Mouse (Mus musculus) naive thymus-derived CD4-positive, alpha-beta T cell, adult 2 months (primary cell): ENCODE measurements around the gene Foxl2.

Source experiments
- DNase-seq: peaks from one replicate; pipeline ENCODE4 v3.0.0-alpha.2; 2011; ENCODE audit warnings: low read depth

Gene Foxl2

GRCm38 (mm10) chr9:98955103-98955715 is at the start of gene Foxl2:
Gene Foxl2, plus strand, starts transcription at chr9:98955288.
- no peak for DNase-seq

DNA sequence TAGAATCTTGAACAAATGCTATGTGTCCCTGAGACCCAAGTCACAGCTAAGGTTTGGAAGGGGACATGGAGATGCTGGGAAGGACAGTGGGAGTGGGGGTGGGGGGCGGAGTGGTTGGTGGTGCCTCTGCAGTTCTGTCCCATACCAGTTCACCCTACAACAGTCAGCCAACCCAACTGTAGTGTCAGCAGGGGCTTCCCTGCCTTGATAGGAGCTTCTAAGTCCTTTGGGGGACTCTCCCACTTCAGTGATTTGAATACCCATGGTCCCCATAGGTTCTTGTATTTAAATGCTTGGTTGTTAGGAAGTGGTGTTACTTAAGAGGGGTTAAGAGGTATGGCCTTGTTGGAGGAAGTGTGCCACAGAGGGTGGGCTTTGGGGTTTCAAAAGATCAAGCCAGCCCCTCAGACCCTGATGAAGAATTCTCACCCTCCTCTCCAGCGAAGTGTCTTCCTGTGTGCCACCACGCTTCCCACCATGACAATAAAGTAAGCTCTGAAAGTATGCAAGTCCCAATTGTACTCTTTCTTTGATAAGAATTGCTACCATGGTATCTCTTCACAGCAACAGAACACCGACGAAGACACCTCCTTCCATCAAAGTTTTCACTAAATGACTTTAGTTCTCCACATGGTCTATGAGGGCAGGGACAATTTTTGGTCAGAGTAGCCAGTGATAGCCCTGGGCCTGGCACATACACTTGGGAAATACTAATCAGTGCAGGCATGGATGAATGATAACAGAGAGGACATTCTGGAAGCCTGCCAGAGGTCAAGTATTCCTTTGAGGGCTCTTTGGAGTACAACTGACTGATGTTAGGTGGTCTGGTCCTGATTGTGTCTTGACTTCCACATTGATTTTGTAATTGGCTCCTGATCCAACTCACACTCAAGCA is 34.2 kb upstream of the Foxl2 start:
- DNase-seq, result no peak

GRCm38 (mm10) chr9:98923119-98923518 is 32.0 kb upstream of the Foxl2 start:
- DNase-seq, result no peak

DNA sequence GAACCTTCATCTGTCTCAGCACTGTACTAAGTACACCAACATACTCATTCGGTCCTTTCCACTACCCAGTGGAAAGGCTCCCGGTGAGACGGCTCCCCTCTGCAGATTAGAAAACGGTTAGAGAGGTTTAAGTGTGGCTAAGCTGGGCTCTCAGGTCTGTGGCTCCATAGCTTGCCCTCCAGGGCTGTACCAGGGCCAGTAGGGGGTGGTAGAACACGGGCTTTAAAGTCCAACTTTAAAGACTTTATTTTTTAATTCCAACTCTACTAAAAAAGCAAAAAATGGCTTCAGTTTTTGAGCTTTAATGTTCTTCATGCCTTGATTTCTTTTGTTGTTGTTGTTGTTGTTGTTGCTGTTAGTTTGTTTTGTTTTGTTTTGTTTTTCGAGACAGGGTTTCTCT is 30.9 kb upstream of the Foxl2 start:
- no peak for DNase-seq

DNA sequence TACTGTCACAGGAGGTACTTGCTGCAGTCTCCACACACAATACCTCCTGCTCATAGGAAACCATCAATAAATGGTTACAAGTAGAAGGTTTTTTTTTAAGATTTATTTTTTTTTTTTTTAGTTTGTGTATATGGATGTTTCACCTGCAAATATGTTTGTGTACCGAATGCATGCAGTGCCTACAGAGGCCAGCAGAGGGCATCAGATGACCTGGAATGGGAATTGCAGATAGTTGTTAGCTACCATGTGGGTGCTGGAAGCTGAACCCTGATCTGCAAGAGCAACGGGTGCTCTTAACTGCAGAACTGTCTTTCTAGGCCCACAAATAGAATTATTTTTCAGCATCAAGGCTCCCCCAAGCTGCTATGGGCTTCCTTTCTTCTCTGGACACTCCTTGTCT is 25.6 kb upstream of the Foxl2 start:
- DNase-seq, result no peak

DNA sequence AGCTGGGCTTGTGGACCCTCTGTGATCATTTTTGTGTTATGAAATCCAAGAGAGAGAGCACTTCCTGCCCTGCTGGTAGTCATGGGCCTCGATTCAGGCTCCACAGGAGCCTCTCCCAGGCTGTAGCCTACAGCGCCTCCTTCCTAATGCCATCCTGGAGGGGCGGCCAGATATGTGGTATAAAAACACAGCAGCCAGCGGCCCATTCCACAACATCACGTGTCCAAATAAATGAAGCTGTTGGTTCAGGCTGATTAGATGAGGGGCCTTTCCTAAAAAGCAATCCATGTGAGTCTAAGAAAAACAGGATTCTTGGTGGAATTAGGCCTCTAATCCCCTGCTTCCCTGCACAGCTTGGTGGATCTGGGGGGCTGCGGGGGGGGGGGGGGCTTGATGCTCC is 22.2 kb upstream of the Foxl2 start:
- DNase-seq, result no peak

DNA sequence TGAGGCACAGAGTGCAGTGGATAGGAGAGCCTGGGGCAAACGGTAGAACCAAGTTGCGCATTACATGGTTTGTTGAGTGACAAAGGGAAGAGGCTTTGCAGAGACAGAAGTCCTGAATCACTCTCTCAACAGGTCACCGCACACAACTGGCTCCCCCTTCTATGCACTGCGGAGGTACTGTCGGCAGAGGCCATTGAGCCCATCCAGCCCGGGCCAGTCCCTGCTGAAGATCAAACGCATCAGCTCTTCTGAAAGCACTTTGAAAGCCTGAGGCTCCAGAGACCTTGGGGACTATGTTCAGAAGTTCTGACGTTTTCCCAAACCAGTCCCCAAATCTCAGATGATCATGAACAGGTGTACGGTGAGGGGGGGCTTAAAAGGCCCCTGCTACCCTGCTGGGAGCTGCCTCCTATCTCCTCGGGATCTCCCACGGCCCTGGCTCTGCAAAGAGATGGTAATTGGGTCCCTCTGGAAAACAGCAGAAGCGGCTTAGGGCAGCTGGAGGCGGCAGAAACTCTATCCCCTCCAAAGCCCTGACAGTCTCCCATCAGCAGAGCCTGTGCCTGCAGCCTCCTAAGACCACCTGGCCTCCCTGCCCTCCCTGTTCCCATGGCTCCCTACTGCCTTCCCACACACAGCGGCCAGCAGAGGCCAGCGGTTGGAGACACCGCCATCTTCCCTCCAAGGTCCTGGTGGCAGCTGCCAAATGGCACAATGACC is 19.7 kb upstream of the Foxl2 start:
- no peak for DNase-seq

DNA sequence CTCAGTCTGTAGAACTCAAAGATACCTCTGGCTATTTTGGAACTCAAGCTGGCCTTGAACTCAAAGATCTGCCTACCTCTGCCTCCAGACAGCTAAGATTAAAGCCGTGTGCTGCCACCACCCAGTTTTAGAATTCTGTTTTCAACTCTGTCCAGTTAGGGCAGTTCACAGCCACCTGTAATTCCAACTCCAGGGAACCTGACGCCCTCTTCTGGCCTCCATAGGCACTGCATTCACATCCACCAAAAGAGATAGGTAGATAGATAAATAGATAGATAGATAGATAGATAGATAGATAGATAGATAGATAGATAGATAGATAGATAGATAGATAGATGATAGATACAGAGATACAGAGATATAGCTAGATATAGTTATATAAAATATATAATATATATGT is 15.8 kb upstream of the Foxl2 start:
- DNase-seq, result no peak

DNA sequence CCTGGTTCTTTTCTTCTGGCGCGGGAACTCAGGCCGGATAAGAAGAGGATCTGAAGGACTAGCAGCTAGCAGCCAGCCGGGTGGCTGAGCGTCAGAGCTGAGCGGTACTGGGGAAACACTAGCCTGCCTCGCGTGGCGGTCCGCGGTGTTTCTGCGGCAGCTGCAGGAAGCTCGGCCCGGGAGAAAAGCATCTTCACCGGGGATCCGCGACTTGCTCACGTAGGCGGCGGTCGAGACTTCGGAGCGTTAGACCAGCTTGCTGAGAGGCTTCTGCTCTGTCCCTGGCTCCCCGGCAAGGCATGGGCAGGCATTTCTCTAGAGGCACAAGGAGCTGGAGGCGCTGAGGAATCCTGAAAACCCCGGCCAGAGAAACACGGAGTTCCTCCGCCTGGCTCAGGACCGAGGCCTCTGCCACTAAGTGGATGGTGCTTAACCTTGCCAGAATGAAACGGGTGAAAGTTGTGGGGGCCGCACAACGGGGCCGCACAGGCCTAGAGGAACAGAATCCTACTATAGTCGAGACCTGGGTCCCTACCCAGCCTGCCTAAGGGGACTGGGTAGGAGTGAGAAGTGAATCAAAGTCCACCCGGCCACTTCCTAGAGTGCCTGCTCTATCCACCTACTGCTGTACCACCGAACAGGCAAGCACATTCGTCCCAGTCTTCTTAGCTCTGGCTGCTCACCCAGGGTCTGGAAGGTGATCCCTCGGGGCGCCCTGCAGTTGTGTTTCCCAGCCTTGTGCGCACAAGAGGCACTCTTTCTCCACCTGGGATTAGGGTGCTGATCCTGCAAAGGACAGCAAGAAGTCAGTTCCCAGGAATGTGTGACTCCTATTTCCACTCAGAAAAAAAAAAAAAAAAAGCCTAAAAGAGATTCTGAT is 2.7 kb upstream of the Foxl2 start:
- DNase-seq, result no peak

- DNase-seq, result no peak
Observed at GRCm38 (mm10) chr9:98953291-98953690, 1.8 kb upstream of the Foxl2 start.

DNA sequence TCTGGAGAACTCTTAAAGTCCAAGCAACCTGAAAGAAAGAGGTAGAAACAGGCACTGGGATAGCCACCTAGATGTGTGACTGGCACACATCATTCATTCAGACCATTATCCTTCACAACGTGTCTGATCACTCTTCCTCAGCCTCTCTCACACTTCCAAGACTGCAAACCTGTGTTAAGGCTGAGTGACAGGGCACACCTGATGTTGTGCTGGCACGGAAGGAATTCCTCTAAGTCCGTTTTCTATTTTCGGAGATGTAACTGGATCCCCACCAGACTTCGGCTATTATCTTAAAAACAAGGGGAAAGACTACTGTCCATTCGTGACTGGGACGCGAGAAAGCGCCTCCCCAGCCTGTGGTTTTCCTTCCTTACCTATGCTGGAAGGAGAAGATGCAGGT is 1.3 kb upstream of the Foxl2 start:
- DNase-seq, result no peak

DNA sequence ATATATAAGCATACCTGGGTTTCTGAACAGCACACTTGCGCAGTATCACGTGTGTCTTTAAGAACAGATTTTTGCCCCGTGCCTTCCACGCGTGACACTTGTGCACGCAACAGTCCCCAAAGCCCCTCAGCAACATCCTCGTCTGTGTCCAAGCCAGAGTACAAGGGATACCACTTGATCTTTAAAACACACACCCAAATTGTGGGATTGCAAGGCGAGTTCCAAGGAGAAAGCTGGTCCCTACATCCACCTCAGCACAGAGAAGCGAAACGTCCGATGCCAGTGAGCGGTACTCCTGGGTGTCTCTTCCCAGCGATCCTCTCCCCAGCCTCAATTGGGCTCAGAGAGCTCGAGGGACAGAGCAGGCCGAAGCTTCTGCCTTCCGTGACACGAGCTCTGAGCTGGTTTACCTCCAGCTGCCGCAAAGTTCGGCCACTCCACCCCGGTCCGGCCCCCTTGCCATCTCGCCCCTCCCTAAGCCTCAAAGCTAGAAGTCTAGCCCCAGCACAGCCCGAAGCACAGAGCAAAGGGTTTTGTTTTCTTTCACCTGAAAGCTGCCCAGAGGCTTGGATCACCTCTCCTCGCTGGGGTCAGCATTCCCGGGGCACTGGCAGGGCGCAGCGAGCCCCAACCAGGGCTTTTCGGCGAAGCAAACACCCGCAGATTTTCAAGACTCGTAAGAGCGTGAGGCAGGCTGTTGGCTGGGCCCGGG is 541 bp upstream of the Foxl2 start:
- DNase-seq, result no peak

DNA sequence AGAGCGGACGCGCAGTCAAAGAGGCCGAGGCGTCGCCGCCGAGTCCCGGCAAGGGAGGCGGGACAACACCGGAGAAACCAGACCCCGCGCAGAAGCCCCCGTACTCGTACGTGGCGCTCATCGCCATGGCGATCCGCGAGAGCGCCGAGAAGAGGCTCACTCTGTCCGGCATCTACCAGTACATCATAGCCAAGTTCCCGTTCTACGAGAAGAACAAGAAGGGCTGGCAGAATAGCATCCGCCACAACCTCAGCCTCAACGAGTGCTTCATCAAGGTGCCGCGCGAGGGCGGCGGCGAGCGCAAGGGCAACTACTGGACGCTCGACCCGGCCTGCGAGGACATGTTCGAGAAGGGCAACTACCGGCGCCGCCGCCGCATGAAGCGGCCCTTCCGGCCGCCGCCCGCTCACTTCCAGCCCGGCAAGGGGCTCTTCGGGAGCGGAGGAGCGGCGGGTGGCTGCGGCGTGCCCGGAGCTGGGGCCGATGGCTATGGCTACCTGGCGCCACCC is 682 bp downstream of the Foxl2 start:
- DNase-seq, result no peak

DNA sequence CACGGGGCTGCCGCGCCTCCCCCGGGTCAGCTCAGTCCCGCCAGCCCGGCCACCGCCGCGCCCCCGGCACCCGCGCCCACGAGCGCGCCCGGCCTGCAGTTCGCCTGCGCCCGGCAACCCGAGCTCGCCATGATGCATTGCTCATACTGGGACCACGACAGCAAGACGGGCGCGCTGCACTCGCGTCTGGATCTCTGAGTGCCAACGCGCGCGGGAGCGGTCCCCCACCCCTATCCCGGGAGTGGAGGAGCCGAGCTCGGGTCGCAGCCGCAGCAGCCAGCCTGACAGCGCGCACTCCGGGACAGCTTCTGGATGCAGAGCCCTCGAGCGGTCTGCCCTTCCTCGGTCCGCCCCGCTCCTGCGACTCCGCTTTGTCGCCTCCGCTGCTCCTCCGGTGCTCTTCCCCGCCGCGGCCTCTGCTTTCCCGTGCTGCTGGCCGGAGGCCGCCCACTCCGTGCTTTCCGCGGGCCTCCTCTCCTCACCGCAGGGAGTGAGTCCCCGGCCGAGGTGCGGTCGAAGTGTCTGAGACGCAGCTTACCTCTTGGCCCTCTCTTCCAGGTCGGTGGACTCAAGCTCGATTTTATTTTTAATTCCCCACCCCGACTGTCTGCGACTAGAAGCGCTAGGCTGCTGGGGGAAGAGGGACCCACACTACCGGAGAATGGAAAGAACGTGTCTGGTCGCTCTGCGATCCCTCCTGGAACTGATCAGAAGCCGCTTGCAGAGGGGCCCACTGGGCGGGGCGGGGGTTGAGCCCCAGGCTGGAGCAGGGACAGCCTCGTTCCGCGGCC is 1.7 kb downstream of the Foxl2 start:
- DNase-seq, result no peak

DNA sequence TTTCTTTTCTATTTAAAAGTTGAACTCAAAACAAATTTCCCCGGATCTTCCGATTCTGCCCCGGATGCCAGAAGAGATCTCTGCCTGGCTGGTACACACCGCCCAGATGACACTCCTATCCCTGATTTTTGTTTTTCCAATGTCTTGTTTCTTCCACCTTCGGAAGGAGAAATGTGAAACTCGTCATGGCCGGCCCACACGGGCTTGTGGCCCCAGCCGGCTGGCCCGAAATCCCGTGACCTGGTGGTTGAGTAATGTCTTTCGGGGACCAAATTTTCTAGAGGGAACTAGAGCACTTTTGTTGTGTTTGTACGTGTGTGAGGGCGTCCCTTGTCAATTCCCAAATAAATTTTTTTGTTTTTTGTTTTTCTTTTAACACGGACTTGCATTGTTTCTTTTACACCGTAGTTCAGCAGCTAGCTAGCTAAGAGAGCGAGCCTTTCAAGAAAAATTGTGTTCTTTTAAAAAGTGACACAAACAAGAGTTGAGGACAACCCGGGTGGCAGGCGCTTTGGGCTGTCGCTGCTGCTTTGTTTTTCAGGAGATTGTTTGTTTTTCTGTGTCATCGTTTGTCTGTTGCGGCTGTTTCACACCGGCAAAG is 2.8 kb downstream of the Foxl2 start:
- DNase-seq, result no peak

DNA sequence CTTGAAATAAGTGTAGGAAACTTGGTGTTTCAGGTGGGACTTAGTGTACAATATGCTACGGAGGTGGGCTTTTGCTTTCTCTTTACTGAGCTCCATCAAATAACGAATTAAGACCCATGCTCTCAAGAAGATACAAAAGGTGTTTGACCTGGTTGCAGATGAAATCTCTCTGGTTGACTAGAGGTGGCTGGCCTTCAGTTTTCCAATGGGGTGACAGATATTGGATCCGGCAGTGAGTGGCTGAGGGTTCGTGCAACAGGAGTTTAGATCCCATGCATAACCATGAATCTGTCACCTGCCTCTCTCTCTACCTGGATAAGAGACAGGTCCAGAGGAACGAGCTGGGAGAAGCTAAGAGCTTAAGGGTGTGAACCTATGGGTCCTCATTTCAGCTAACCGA is 3.5 kb downstream of the Foxl2 start:
- DNase-seq, result no peak

GRCm38 (mm10) chr9:98959851-98960250 is 4.8 kb downstream of the Foxl2 start:
- no peak for DNase-seq

- DNase-seq, result no peak
Observed at GRCm38 (mm10) chr9:98960348-98960747, 5.3 kb downstream of the Foxl2 start.

DNA sequence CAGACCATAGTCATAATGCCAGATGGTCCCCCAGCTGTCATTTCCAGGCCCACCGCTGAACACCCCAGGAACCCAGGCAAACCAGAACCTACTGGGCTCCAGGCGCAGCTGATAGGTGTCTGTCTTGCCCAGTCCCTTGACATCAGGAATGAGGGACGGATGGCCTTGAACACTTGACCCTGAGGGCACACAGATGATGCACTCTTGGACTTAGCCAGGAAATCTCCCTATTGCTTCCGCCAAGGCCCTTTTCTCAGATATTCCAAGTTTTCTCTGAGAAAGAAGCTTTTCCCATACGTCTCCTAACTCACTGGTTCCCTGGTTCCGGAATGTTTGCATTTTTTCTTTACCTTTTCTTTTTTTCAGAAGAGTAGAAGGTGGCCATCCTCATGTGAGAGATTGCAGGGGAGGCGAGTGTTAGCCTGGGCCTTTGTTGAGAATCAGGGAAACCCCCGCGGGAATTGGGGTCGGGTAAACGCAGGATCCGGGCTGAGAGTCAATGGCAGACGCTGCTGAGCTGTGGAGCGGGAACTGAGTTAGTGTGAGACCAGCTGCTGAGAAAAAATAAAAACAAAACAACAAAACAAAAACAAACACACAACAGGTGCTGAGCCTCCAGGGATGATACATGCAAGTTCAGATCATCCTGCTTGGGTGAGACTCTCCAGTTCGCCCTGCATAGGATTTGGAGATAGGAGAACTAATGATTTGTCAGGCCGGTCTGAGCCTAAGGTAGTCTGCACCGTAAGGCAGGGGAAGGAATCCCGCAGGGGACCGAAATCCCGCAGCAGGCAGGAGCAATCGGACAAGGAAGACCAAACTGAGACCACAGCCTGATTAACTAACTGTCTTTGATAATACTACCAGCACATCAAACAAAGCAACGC is 6.7 kb downstream of the Foxl2 start:
- DNase-seq, result no peak
